Comparison of ENCODE assay signal across 8 mouse cellular contexts in genomic region chr5:112428944-112429343, GRCm38 (mm10). TPM values are rescaled to one million over a fixed set of nuclear protein-coding genes. Genes with fewer than 3 reads are reported as not detected.
DNase-seq lines count a peak whose midpoint lies in the region; ATAC-seq and TF ChIP-seq lines count a peak whose summit lies in the region.

No protein-coding gene starts in this region.

- TF ChIP-seq EP300 in liver, embryonic 14.5 days (IDR thresholded peaks at IDR 0.05; ENCODE audit: low read depth), result no peak

- peak; percentile 77 for TF ChIP-seq CTCF in cerebellum, adult 2 months (IDR thresholded peaks at IDR 0.05; ENCODE audit: borderline replicate concordance, insufficient read depth, low read depth, low read length)
- peak; percentile 81 for TF ChIP-seq CTCF in kidney, postnatal 0 days (IDR thresholded peaks at IDR 0.05; ENCODE audit: low read depth)
- peak; percentile 82 for TF ChIP-seq CTCF in liver, embryonic 14.5 days (IDR thresholded peaks at IDR 0.05; ENCODE audit: low read depth)

- H3K9me3 ChIP-seq in kidney, postnatal 0 days (replicated peaks; ENCODE audit: low read length), result no peaks in the 10 kb centered on the region
- H3K9me3 ChIP-seq in liver, embryonic 14.5 days (ENCODE audit: control insufficient read depth, low read length), result no peaks in the 10 kb centered on the region
- no peaks in the 10 kb centered on the region for H3K9me3 ChIP-seq in neural tube, embryonic 14.5 days (ENCODE audit: control insufficient read depth, low read length)

- ATAC-seq in frontal cortex, adult (ENCODE audit: low TSS enrichment), result 0 out of 2 replicates have a peak, but pooled peaks have one; percentile 16
- ATAC-seq in kidney, postnatal 0 days (replicated peaks; ENCODE audit: low FRiP score, low read depth), result no peak
- no peak for ATAC-seq in liver, embryonic 14.5 days (ENCODE audit: insufficient read depth)
- peak; percentile 36; the same call in 1 of the 2 replicates for ATAC-seq in neural tube, embryonic 14.5 days (ENCODE audit: low read depth)

- TF ChIP-seq POLR2A in cerebellum, adult 2 months (IDR thresholded peaks at IDR 0.05; ENCODE audit: borderline replicate concordance, insufficient read depth, low read length), result no peak

- no peak overlapping the region for H3K4me2 ChIP-seq in kidney, postnatal 0 days (ENCODE audit: low read length)
- H3K4me2 ChIP-seq in liver, embryonic 14.5 days (ENCODE audit: low read depth), result no peak overlapping the region
- peak overlapping the region; percentile 17; the same call in 1 of the 2 replicates for H3K4me2 ChIP-seq in neural tube, embryonic 14.5 days (ENCODE audit: low read depth, low read length)

- H3K36me3 ChIP-seq in kidney, postnatal 0 days (ENCODE audit: insufficient read depth, low read length), result no peaks in the 10 kb centered on the region
- H3K36me3 ChIP-seq in liver, embryonic 14.5 days (replicated peaks; ENCODE audit: control insufficient read depth, insufficient read depth, low read depth), result no peaks in the 10 kb centered on the region
- no peaks in the 10 kb centered on the region for H3K36me3 ChIP-seq in neural tube, embryonic 14.5 days (ENCODE audit: control insufficient read depth, insufficient read depth, low read length)

- H3K4me1 ChIP-seq in cerebellum, adult 2 months (ENCODE audit: control insufficient read depth, insufficient read depth, low read length), result peaks cover 16% of the 10 kb centered on the region
- peaks cover 5% of the 10 kb centered on the region; the same call in 1 of the 2 replicates for H3K4me1 ChIP-seq in kidney, postnatal 0 days (replicated peaks; ENCODE audit: insufficient read depth, low read length)
- no peaks in the 10 kb centered on the region for H3K4me1 ChIP-seq in liver, embryonic 14.5 days (replicated peaks; ENCODE audit: control insufficient read depth in 2 of 2, insufficient read depth in 2 of 2, low read length in 1 of 2)
- no peaks in the 10 kb centered on the region for H3K4me1 ChIP-seq in neural tube, embryonic 14.5 days (ENCODE audit: control insufficient read depth, insufficient read depth, low read length)

- H3K27me3 ChIP-seq in cerebellum, adult 2 months (ENCODE audit: control insufficient read depth, insufficient read depth, low read length), result no peaks in the 10 kb centered on the region
- H3K27me3 ChIP-seq in kidney, postnatal 0 days (ENCODE audit: insufficient read depth, low read length), result no peaks in the 10 kb centered on the region; the same call in 1 of the 2 replicates
- H3K27me3 ChIP-seq in liver, embryonic 14.5 days (ENCODE audit: control insufficient read depth, insufficient read depth, low read length), result peaks cover 3% of the 10 kb centered on the region
- no peaks in the 10 kb centered on the region for H3K27me3 ChIP-seq in neural tube, embryonic 14.5 days (ENCODE audit: control insufficient read depth, insufficient read depth, low read length)

- no peak overlapping the region for H3K9ac ChIP-seq in kidney, postnatal 0 days (ENCODE audit: low read depth, low read length)
- H3K9ac ChIP-seq in liver, embryonic 14.5 days (replicated peaks), result no peak overlapping the region
- H3K9ac ChIP-seq in neural tube, embryonic 14.5 days (replicated peaks; ENCODE audit: low read depth, low read length), result no peak overlapping the region

- DNase-seq in urinary bladder, adult 18-20 months (ENCODE audit: low spot score in 2 of 2), result peak; percentile 13 to 22
- no peak for DNase-seq in urinary bladder, postnatal 4 days (ENCODE audit: low spot score in 2 of 2)
- peak; percentile 77 to 81 for DNase-seq in cerebellum, adult 2 months
- peak; percentile 82 for DNase-seq in kidney, postnatal 0 days (ENCODE audit: low spot score)
- peak in 1 of 3 experiments; percentile 6 for DNase-seq in liver, embryonic 14.5 days (ENCODE audit: low read depth in 3 of 3, low spot score in 3 of 3)
- DNase-seq in thymus, postnatal 25 days, result peak; percentile 59

- no peak overlapping the region for H3K27ac ChIP-seq in cerebellum, adult 2 months (ENCODE audit: insufficient read depth, low read length)
- no peak overlapping the region for H3K27ac ChIP-seq in kidney, postnatal 0 days
- H3K27ac ChIP-seq in liver, embryonic 14.5 days, result no peak overlapping the region
- no peak overlapping the region for H3K27ac ChIP-seq in neural tube, embryonic 14.5 days (ENCODE audit: low read depth, low read length)

- 6% methylated on average over 19 of the region's 19 CpGs for WGBS in cerebellum, adult 2 months
- 12% methylated on average over 19 of the region's 19 CpGs for WGBS in kidney, postnatal 0 days
- WGBS in liver, embryonic 14.5 days (ENCODE audit: insufficient replicate concordance), result 15% methylated on average over 19 of the region's 19 CpGs
- WGBS in neural tube, embryonic 14.5 days, result 11% methylated on average over 19 of the region's 19 CpGs

- no peak overlapping the region for H3K4me3 ChIP-seq in cerebellum, adult 2 months (replicated peaks; ENCODE audit: insufficient read depth, low read depth, low read length)
- H3K4me3 ChIP-seq in kidney, postnatal 0 days (replicated peaks; ENCODE audit: low read depth, low read length), result no peak overlapping the region
- H3K4me3 ChIP-seq in liver, embryonic 14.5 days (ENCODE audit: insufficient read depth in 1 of 2, low read depth in 2 of 2, low read length in 2 of 2), result no peak overlapping the region
- H3K4me3 ChIP-seq in neural tube, embryonic 14.5 days (ENCODE audit: low read depth, low read length), result no peak overlapping the region

RNA-seq across cellular contexts. Expression of gene Gm6588, which starts 20.3 kb away (rescaled TPM):
- not detected in 2 replicates for polyA plus RNA-seq in cerebellum, adult 2 months (2012; rRNA removed)
- polyA plus RNA-seq in kidney, postnatal 0 days (2015; fragmentation: Nextera tagmentation; extraction: Ambion mirVana), result not detected in 2 replicates
- polyA plus RNA-seq in liver, embryonic 14.5 days (2012; rRNA removed), result not detected in 2 replicates
- polyA plus RNA-seq in liver, embryonic 14.5 days (2014; fragmentation: Nextera tagmentation; extraction: Ambion mirVana), result not detected in 2 replicates
- polyA plus RNA-seq in neural tube, embryonic 14.5 days (2014; fragmentation: Nextera tagmentation; extraction: Ambion mirVana), result 0.37 and 0.71 TPM in 2 replicates

RNA-seq across cellular contexts. Expression of gene Asphd2, which starts 34.3 kb away (rescaled TPM):
- 87.9 and 92.7 TPM in 2 replicates for polyA plus RNA-seq in cerebellum, adult 2 months (2012; rRNA removed)
- 5.4 and 5.9 TPM in 2 replicates for polyA plus RNA-seq in kidney, postnatal 0 days (2015; fragmentation: Nextera tagmentation; extraction: Ambion mirVana)
- polyA plus RNA-seq in liver, embryonic 14.5 days (2012; rRNA removed), result 0.10 and 0.26 TPM in 2 replicates
- 0.20 TPM in 1 of 2 replicates, not detected in the other for polyA plus RNA-seq in liver, embryonic 14.5 days (2014; fragmentation: Nextera tagmentation; extraction: Ambion mirVana)
- 49.5 and 58.7 TPM in 2 replicates for polyA plus RNA-seq in neural tube, embryonic 14.5 days (2014; fragmentation: Nextera tagmentation; extraction: Ambion mirVana)

Comparison
In these comparisons a context has a peak if more than half of its experiments do, and no peak if none do; other contexts are left out.
1. DNase-seq: peak in urinary bladder, adult 18-20 months (2 of 2), cerebellum, adult 2 months (2 of 2), kidney, postnatal 0 days (single experiment) and thymus, postnatal 25 days (single experiment); none in urinary bladder, postnatal 4 days (0 of 2).
2. ATAC-seq: peak in frontal cortex, adult (single experiment) and neural tube, embryonic 14.5 days (single experiment); none in kidney, postnatal 0 days (single experiment) and liver, embryonic 14.5 days (single experiment).
3. Peak in every context shown above with its lines, with median percentiles within 50 percentile points of each other: CTCF ChIP-seq.